Mouse (Mus musculus) midbrain, embryonic 12.5 days (tissue): ENCODE measurements around the gene Zc3h7b. TPM values are rescaled to one million over a fixed set of nuclear protein-coding genes. Genes with fewer than 3 reads are reported as not detected.
A peak's percentile ranks its signal among the peaks of the same experiment; 100 is the strongest.

Experiments used
- ATAC-seq: fragments of 200-750 bp; cut with Nextera tagmentation; 2 replicates; pipeline ENCODE4 v1.8.0; 2017; ENCODE audit warnings: low read depth, moderate TSS enrichment, moderate library complexity; ENCODE audit not compliant: low FRiP score
- H3K27ac ChIP-seq: fragments of 300-500 bp; sonication (generic); replicated peaks from 2 replicates; pipeline ENCODE4 v1.5.1; 2016; ENCODE audit warnings: mild to moderate bottlenecking
- H3K27me3 ChIP-seq: fragments of 300-500 bp; sonication (generic); 2 replicates; pipeline ENCODE4 v1.6.1; 2016; ENCODE audit warnings: mild to moderate bottlenecking
- H3K36me3 ChIP-seq: fragments of 300-500 bp; sonication (generic); 2 replicates; pipeline ENCODE4 v1.6.1; 2016
- H3K4me1 ChIP-seq: fragments of 300-500 bp; sonication (generic); 2 replicates; pipeline ENCODE4 v1.6.1; 2016
- H3K4me2 ChIP-seq: fragments of 300-500 bp; sonication (generic); replicated peaks from 2 replicates; pipeline ENCODE4 v1.6.1; 2016; ENCODE audit warnings: mild to moderate bottlenecking, moderate library complexity
- H3K4me3 ChIP-seq: fragments of 300-500 bp; sonication (generic); 2 replicates; pipeline ENCODE4 v1.5.1; 2016; ENCODE audit warnings: mild to moderate bottlenecking
- H3K9ac ChIP-seq: fragments of 300-500 bp; sonication (generic); replicated peaks from 2 replicates; pipeline ENCODE4 v1.6.1; 2016; ENCODE audit warnings: mild to moderate bottlenecking, moderate library complexity
- H3K9me3 ChIP-seq: fragments of 300-500 bp; sonication (generic); 2 replicates; pipeline ENCODE4 v1.6.1; 2016; ENCODE audit warnings: mild to moderate bottlenecking
- WGBS: fragments of 180-500 bp; shearing (Covaris S2); methylation state at CpG from one replicate; pipeline ENCODE4 v1.1.7; 2016; 5-methylcytosine and 5-hydroxymethylcytosine counted together
- polyA plus RNA-seq: library from polyadenylated mRNA; unstranded; fragments of >200 nt; fragmentation: Nextera tagmentation; extraction: Ambion mirVana; gene quantifications from 2 replicates; pipeline ENCODE4 v1.2.1, GENCODE M21; 2016

Zc3h7b gene
- polyA plus RNA-seq, 1 experiment from 2014 or later, result 50.4 TPM

DNA sequence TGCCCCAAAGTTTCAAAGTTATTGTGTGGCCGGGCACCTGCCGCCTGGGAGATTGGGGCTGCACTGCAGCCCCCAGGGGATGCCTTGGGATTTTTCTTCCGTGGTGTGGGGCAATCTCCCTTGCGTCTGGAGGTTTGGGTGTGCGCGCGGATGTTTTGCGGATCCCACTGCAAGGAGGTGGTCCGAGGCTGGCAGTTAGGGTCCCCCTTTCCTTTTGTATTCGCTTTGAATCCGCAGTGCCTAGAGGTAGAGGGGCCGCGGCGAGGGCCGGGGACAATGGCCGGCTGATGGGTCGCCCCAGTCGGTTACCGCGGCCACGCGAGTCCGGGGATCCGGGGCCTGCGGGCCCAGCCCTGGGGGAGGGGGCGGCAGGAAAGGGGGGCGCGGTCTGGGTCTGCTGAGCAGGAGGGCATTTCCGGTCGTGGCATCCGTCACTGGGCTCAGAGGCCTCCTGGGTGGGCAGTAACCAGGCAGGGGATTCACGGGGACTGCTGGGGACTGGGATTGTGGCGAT, 801 bp downstream of the Zc3h7b start:
- Histone ChIP-seq H3K4me3 (peak overlapping the region; percentile 87), H3K9ac (peak overlapping the region; percentile 91), H3K9me3 (no peaks in the 10 kb centered on the region), H3K27me3 (no peaks in the 10 kb centered on the region), H3K36me3 (no peaks in the 10 kb centered on the region), H3K27ac (peak overlapping the region; percentile 93), H3K4me1 (peaks cover 16% of the 10 kb centered on the region), H3K4me2 (peak overlapping the region; percentile 80)
- peak; percentile 86 for ATAC-seq
- under 1% methylated on average over 32 of the region's 33 CpGs for WGBS

DNA sequence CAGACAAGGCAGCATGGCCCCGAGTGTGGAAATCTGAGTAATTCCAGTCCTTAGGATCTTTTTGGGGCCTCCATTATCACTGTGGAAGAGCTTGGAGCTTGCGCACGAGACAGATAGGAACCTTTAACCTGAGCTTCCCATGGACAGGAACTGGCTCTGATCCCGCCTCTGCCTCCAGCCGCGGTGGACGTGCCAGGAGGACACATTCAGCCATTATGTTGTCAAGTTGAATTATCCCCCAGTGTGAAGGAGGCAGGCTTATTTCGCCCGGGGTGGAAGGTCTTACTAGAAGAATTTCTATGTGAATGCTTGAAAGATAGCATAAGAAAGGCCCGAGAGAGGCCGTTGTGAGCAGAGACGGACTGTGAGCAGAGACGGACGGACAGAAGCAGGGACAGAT, 4.9 kb downstream of the Zc3h7b start:
- 61% methylated on average over 14 of the region's 14 CpGs for WGBS

DNA sequence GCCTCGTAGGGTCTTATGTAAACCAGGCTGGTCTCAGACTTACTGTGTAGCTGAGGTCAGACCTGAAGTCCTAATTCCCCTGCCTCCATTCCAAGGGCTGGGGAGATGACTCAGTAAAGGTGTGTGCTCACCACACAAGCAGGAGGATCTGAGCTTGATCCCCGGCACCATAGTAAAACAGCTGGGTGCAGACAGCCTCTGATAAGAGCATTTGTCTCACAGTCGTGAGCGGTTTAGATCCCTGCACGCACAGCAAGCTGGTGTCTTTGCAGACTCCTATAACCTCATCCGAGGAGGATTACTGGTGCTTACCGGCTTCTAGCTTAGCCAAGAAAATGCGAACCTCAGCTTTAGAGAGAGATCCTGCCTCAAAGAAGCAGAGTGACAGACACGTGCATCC, 8.8 kb downstream of the Zc3h7b start:
- Histone ChIP-seq H3K36me3 (peaks cover 12% of the 10 kb centered on the region), H3K4me3 (no peak overlapping the region), H3K4me1 (no peaks in the 10 kb centered on the region), H3K27ac (no peak overlapping the region), H3K4me2 (no peak overlapping the region), H3K27me3 (no peaks in the 10 kb centered on the region), H3K9ac (no peak overlapping the region), H3K9me3 (no peaks in the 10 kb centered on the region)
- ATAC-seq, result no peak
- WGBS, result 96% methylated on average over 9 of the region's 9 CpGs

More for the DNA sequence above, 4.9 kb downstream of the Zc3h7b start:
- Histone ChIP-seq H3K4me2 (no peak overlapping the region), H3K27me3 (no peaks in the 10 kb centered on the region), H3K4me3 (no peak overlapping the region), H3K9me3 (no peaks in the 10 kb centered on the region), H3K36me3 (peaks cover under 1% of the 10 kb centered on the region), H3K4me1 (peaks cover 12% of the 10 kb centered on the region), H3K27ac (no peak overlapping the region), H3K9ac (no peak overlapping the region)
- no peak for ATAC-seq

DNA sequence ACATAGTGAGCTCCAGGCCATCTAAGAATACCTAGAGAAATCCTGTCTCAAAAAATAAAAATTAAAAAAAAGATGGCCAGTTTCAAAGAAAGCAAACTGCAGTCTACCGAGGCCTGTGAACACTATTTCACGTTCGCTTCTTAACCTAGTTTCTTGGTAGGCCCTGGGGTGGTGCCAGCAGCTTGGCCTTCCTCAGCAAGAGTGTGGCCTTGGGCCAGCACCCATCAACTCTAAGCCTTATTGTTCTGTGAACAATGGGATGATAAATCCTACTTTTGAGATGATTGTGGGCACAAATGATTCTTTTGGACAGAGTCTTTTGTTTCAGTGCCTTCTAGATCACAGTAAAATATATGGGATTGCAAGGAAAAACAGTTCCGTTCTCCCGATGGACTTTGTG, 13.8 kb downstream of the Zc3h7b start:
- Histone ChIP-seq H3K4me1 (no peaks in the 10 kb centered on the region), H3K9ac (no peak overlapping the region), H3K27me3 (no peaks in the 10 kb centered on the region), H3K27ac (no peak overlapping the region), H3K9me3 (no peaks in the 10 kb centered on the region), H3K4me2 (no peak overlapping the region), H3K4me3 (no peak overlapping the region), H3K36me3 (peaks cover 24% of the 10 kb centered on the region)
- no peak for ATAC-seq
- 96% methylated on average over 5 of the region's 5 CpGs for WGBS

DNA sequence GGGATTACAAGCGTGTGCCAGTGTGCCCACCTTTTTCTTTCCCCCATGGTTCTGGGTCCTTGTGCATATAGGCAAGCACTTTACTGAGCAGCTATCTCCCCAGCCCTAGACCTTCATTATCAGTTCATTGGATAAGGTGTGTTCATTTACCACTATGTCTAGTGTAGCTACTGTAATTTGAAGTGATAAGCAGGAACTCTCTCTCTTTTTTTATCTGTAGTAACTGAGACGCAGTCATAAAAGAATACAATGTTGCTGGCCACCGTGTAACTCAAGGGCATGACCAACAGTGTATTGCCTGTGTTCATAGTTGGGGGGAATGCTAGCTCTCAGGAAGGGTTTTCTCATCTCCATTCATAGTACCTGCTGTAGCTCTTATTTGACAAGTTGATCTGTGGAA, 14.7 kb downstream of the Zc3h7b start:
- Histone ChIP-seq H3K4me1 (no peaks in the 10 kb centered on the region), H3K27me3 (no peaks in the 10 kb centered on the region)

DNA sequence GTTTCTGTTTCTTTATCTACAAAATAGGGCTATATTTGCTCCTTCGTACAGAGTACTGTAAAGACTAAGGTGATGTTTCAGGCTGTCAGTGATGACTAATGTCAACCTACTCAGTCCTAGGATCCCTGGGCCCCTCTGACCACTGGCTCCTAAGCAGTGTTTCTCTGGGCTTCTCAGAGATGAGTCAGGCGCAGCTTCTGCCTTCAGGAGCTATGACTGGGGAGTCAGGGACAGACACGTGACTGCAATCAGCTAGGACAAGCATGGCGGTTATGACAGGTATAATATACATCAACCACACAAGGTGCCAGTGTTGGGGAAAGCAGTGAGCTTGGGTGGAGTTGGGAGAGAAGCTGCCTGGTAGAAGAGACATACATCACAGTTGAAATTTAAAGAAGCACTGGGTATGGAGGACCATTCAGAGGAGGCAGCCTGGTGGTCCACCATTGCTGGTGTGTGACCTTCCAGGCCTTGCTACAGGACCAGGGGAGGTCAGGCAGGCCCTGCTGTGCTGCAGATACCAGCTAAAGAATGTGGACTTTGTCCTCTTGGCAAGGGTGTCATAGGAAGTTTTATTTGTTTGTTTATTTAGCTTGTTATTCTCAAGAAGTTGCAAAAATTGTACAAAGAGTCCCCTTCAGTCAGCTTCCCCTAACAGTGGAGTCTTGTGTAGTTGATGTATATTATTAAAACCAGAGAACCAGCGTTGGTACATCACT, 15.7 kb downstream of the Zc3h7b start:
- Histone ChIP-seq H3K27ac (no peak overlapping the region), H3K9ac (no peak overlapping the region), H3K9me3 (no peaks in the 10 kb centered on the region), H3K4me1 (no peaks in the 10 kb centered on the region), H3K4me3 (no peak overlapping the region), H3K36me3 (peaks cover 15% of the 10 kb centered on the region), H3K27me3 (no peaks in the 10 kb centered on the region), H3K4me2 (no peak overlapping the region)
- 90% methylated on average over 5 of the region's 5 CpGs for WGBS
- ATAC-seq, result no peak

More for the DNA sequence above, 14.7 kb downstream of the Zc3h7b start:
- no peaks in the 10 kb centered on the region for H3K9me3 ChIP-seq
- H3K4me2 ChIP-seq, result no peak overlapping the region
- no peak for ATAC-seq
- H3K9ac ChIP-seq, result no peak overlapping the region
- WGBS, result 93% methylated on average over 3 of the region's 3 CpGs
- peaks cover 24% of the 10 kb centered on the region for H3K36me3 ChIP-seq
- no peak overlapping the region for H3K4me3 ChIP-seq
- no peak overlapping the region for H3K27ac ChIP-seq

DNA sequence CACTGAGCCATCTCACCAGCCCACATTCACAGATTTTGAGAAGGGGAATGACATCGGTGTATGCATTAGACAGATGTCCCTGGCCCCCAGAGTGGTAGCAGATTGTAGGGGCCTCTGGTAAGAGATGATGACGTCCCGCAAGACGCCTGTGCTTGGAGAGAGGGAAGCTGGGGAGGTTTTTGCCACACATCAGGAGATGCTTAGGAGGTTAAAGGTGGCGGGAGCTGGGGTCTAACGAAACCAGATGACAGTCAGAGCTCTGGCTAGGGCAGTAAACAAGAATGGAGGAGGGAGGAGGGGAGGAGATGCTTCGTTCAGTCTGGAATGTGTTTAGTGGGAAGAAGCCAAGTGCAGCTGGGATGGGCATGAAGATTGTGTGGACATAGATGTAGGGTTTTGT, 16.5 kb downstream of the Zc3h7b start:
- Histone ChIP-seq H3K9ac (no peak overlapping the region), H3K27me3 (no peaks in the 10 kb centered on the region), H3K9me3 (no peaks in the 10 kb centered on the region), H3K36me3 (0 out of 2 replicates have a peak, but pooled peaks cover 11% of the 10 kb centered on the region), H3K4me2 (no peak overlapping the region), H3K4me3 (no peak overlapping the region), H3K4me1 (no peaks in the 10 kb centered on the region), H3K27ac (no peak overlapping the region)
- no peak for ATAC-seq
- 82% methylated on average over 7 of the region's 7 CpGs for WGBS

DNA sequence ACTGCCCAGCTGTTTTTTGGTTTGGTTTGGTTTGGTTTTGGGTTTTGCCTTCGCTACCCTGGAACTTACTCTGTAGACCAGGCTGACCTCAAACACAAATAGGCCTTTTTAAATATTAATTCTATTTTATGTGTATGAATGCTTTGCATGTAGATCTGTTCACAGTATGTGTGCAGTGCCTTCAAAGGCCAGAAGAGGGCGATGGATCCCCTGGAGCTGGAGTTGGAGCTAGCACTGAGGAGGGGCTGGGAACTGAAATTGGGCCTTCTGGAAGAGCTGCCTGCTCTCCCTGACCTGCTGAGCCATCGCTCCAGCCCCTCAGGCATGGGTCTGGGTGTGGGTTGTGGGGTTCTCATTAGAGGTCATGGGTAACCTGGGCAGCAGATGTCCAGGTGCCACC, 17.1 kb downstream of the Zc3h7b start:
- H3K36me3 ChIP-seq, result 0 out of 2 replicates have a peak, but pooled peaks cover 11% of the 10 kb centered on the region
- 87% methylated on average over 3 of the region's 3 CpGs for WGBS
- no peak overlapping the region for H3K4me3 ChIP-seq
- no peak overlapping the region for H3K4me2 ChIP-seq
- no peaks in the 10 kb centered on the region for H3K27me3 ChIP-seq
- H3K27ac ChIP-seq, result no peak overlapping the region
- ATAC-seq, result no peak
- H3K9ac ChIP-seq, result no peak overlapping the region
- H3K4me1 ChIP-seq, result no peaks in the 10 kb centered on the region
- H3K9me3 ChIP-seq, result no peaks in the 10 kb centered on the region

DNA sequence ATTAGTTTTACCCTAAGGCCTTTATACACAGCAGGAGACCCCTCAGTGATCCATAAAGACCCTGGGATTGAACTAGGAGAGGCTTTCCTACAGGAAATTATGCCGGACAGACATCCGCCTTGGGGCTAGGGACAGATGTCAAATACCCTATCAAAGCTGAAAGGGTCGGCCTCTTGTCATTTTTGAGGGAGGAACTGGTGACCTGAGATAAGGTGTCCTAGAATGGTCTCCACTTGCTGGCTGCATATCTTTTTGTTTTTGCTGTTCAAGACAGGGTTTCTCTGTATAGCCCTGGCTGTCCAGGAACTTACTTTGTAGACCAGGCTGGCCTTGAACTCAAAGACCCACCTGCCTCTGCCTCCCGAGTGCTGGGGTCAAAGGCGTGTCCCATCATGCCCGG, 19.7 kb downstream of the Zc3h7b start:
- no peak overlapping the region for H3K27ac ChIP-seq
- peaks cover 26% of the 10 kb centered on the region for H3K36me3 ChIP-seq
- H3K27me3 ChIP-seq, result no peaks in the 10 kb centered on the region
- no peaks in the 10 kb centered on the region for H3K4me1 ChIP-seq
- 93% methylated on average over 6 of the region's 6 CpGs for WGBS
- H3K9ac ChIP-seq, result no peak overlapping the region
- ATAC-seq, result no peak
- H3K4me2 ChIP-seq, result no peak overlapping the region
- H3K9me3 ChIP-seq, result no peaks in the 10 kb centered on the region
- H3K4me3 ChIP-seq, result no peak overlapping the region

DNA sequence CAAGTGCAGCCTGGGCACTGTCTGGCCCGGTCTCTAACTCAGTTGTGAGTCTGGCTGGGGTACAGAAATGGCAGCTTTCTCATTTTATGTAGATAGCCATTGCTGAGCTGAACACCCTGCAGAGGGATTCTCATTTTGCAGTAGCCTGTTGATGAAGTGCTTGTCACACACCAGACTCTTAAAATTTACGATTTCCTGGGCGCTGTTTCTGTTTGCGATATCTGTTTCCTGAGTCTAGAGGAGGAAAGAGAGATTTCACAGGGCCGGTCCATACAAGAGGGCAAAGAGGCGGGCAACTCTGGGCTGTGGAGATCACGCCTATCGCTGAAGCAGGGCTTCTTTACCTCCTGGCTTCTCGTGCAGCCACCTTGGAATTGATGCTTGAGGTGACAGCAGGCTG, 20.8 kb downstream of the Zc3h7b start:
- no peaks in the 10 kb centered on the region for H3K4me1 ChIP-seq
- H3K36me3 ChIP-seq, result peaks cover 32% of the 10 kb centered on the region
- H3K9me3 ChIP-seq, result no peaks in the 10 kb centered on the region
- no peak overlapping the region for H3K27ac ChIP-seq
- no peak overlapping the region for H3K4me3 ChIP-seq
- H3K4me2 ChIP-seq, result no peak overlapping the region
- 95% methylated on average over 9 of the region's 9 CpGs for WGBS
- no peak for ATAC-seq
- H3K9ac ChIP-seq, result no peak overlapping the region
- no peaks in the 10 kb centered on the region for H3K27me3 ChIP-seq

DNA sequence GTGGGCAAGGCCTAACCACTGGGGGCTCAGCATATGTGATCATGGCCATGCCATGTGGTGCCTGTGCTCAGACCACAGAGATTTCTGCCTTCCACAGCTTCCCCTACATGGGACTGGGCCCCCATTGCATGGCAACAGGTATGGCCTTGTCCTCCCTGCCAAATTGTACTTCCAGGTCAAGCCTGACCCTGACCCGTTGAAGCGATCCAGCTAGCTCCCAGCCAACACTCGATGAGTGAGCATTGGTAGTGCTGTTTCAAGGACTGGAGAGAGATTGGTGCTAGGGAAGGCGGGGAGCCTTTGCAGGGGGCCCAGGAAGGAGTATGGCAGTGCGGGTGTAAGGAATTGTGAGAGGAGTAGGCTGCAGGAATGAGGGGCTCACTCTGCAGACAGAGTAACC, 21.6 kb downstream of the Zc3h7b start:
- H3K36me3 ChIP-seq, result peaks cover 32% of the 10 kb centered on the region
- no peak overlapping the region for H3K4me3 ChIP-seq
- H3K9me3 ChIP-seq, result no peaks in the 10 kb centered on the region
- H3K4me1 ChIP-seq, result no peaks in the 10 kb centered on the region
- WGBS, result 92% methylated on average over 5 of the region's 5 CpGs
- no peaks in the 10 kb centered on the region for H3K27me3 ChIP-seq
- H3K27ac ChIP-seq, result no peak overlapping the region
- ATAC-seq, result no peak
- no peak overlapping the region for H3K4me2 ChIP-seq
- H3K9ac ChIP-seq, result no peak overlapping the region

DNA sequence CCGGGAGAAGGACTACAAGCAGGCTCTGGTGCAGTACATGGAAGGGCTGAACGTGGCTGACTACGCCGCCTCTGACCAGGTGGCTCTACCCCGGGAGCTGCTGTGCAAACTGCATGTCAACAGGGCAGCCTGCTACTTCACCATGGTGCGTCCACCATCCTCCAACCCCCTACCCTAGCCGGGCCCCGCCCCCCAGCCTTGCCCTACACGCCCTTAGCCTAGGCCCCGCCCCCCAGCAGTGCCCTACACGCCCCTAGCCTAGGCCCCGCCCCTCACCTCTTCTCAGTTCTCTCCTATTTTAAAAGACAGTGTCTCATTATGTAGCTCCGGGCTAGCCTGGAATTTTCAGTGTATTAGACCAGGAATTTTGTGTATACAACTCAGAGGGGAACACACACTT, 24.2 kb downstream of the Zc3h7b start:
- no peaks in the 10 kb centered on the region for H3K27me3 ChIP-seq
- H3K9ac ChIP-seq, result no peak overlapping the region
- H3K36me3 ChIP-seq, result peaks cover 52% of the 10 kb centered on the region
- H3K4me3 ChIP-seq, result no peak overlapping the region
- no peaks in the 10 kb centered on the region for H3K4me1 ChIP-seq
- H3K27ac ChIP-seq, result no peak overlapping the region
- WGBS, result 57% methylated on average over 13 of the region's 13 CpGs
- no peak for ATAC-seq
- no peaks in the 10 kb centered on the region for H3K9me3 ChIP-seq
- H3K4me2 ChIP-seq, result no peak overlapping the region
